Mouse (Mus musculus) lung, adult 2 months (tissue): Measurements from ENCODE around the gene Snf8.

Source experiments
- CTCF ChIP-seq: fragments of 200-500 bp; IDR thresholded peaks from 2 replicates; pipeline ENCODE4 v1.5.1; 2011; ENCODE audit warnings: mild to moderate bottlenecking, low read length, control low read depth; ENCODE audit not compliant: insufficient read depth
- POLR2A ChIP-seq: fragments of 200-500 bp; IDR thresholded peaks from 2 replicates; pipeline ENCODE4 v1.6.1; 2011; ENCODE audit warnings: low read depth, mild to moderate bottlenecking, control low read depth, low read length, borderline replicate concordance; ENCODE audit errors: extremely low read depth

DNA sequence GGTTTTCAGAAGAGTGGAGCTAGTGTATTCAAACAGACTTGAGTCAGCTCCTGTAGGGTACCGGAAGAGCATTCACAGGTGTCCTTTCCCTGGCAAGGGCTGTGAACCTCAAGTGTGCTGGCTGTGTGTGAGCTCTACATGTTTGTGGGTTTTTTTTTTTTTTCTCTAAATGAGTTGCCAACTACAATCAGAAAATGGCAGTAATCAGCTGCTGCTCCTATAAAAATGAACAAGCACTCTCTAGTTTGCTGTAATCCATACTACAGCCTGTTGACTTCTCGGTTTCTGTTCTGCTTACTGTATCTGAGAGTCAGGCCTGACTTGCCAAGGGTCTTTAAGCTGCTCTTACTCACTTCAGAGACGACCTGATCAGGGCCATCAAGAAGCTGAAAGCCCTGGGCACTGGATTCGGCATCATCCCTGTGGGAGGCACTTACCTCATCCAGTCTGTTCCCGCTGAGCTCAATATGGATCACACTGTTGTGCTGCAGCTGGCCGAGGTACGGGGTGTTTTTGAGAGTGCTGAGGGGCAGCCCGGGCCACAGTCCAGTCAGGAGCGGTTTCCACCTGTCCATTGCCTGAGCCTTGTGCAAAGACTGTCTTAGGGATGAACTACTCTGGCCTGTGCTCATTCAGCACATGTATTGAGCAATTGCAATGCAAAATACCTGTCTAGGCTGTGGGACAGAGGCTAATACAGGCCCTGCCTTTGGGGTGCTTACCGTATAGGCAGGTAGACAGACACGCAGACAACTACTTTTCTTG lies 10.3 kb downstream of the Snf8 start:
- no peak for TF ChIP-seq CTCF
- no peak for TF ChIP-seq POLR2A
